Mouse (Mus musculus) erythroblast, embryonic 14.5 days (primary cell): ENCODE data around the gene Psmd3. TPM values are rescaled to one million over a fixed set of nuclear protein-coding genes. Genes with fewer than 3 reads are reported as not detected.
"Not testable (repeated sequence)": the region's sequence is repeated elsewhere in the genome, so short reads cannot be mapped to it uniquely, and the experiment has no call there.

Experiments
- H3K27me3 ChIP-seq: 2 replicates; pipeline ENCODE4 v1.6.1; 2012; ENCODE audit warnings: inconsistent platforms; ENCODE audit not compliant: control insufficient read depth
- H3K36me3 ChIP-seq: 2 replicates; pipeline ENCODE4 v1.6.1; 2012; ENCODE audit warnings: mild to moderate bottlenecking, inconsistent platforms; ENCODE audit not compliant: control insufficient read depth
- H3K4me1 ChIP-seq: 2 replicates; pipeline ENCODE4 v1.6.1; 2012; ENCODE audit warnings: inconsistent platforms; ENCODE audit not compliant: control insufficient read depth
- H3K4me3 ChIP-seq: replicated peaks from 2 replicates; pipeline ENCODE3; 2012; ENCODE audit warnings: moderate library complexity, mild to moderate bottlenecking, inconsistent platforms
- H3K9me3 ChIP-seq: 2 replicates; pipeline ENCODE4 v1.6.1; 2012; ENCODE audit warnings: low read length, inconsistent platforms, mixed read lengths; ENCODE audit not compliant: control insufficient read depth
- GATA1 ChIP-seq: IDR thresholded peaks from 2 replicates; pipeline ENCODE4 v1.6.1; 2012; ENCODE audit warnings: low read length, inconsistent platforms, mixed read lengths
- TAL1 ChIP-seq: IDR thresholded peaks from 3 replicates; pipeline ENCODE4 v1.6.1; 2012; ENCODE audit warnings: low read length, inconsistent platforms, mixed read lengths
- polyA plus RNA-seq: library from polyadenylated mRNA; stranded (reverse); fragments of >175 nt; gene quantifications from 2 replicates; pipeline ENCODE4 v1.2.3, GENCODE M21; 2012

Psmd3 gene
- 15.0 and 17.0 TPM in 2 replicates for polyA plus RNA-seq

- peaks cover 29% of the 10 kb centered on the region for H3K36me3 ChIP-seq
- no peaks in the 10 kb centered on the region for H3K9me3 ChIP-seq
- peaks cover 41% of the 10 kb centered on the region for H3K4me1 ChIP-seq
- peak within 1 kb of the TSS; percentile 100 for H3K4me3 ChIP-seq
- H3K27me3 ChIP-seq: no peaks in the 10 kb centered on the region; the same call in 1 of the 2 replicates
- TF ChIP-seq GATA1 (no peak), TAL1 (no peak)
Measured at GRCm38 (mm10) chr11:98681786-98682745, at the start of gene Psmd3. Gene Psmd3, plus strand, starts transcription at chr11:98682554.

- not testable (repeated sequence) for H3K27me3 ChIP-seq, H3K36me3 ChIP-seq, H3K9me3 ChIP-seq, H3K4me1 ChIP-seq, H3K4me3 ChIP-seq
Measured at GRCm38 (mm10) chr11:98635312-98635970, 46.9 kb upstream of the Psmd3 start.

- H3K36me3 ChIP-seq: no peaks in the 10 kb centered on the region
- no peak overlapping the region for H3K4me3 ChIP-seq
- H3K9me3 ChIP-seq: no peaks in the 10 kb centered on the region; the same call in 1 of the 2 replicates
- peaks cover 4% of the 10 kb centered on the region for H3K27me3 ChIP-seq
- no peak for TF ChIP-seq GATA1
- TF ChIP-seq TAL1: no peak
- H3K4me1 ChIP-seq: no peaks in the 10 kb centered on the region; the same call in 1 of the 2 replicates
Measured at GRCm38 (mm10) chr11:98637501-98637900, 44.9 kb upstream of the Psmd3 start.

- H3K27me3 ChIP-seq: no peaks in the 10 kb centered on the region; the same call in 1 of the 2 replicates
- no peaks in the 10 kb centered on the region for H3K36me3 ChIP-seq
- H3K4me1 ChIP-seq: no peaks in the 10 kb centered on the region; the same call in 1 of the 2 replicates
- no peaks in the 10 kb centered on the region; the same call in 1 of the 2 replicates for H3K9me3 ChIP-seq
- H3K4me3 ChIP-seq: no peak overlapping the region
- TF ChIP-seq TAL1 (no peak), GATA1 (no peak)
Measured at GRCm38 (mm10) chr11:98640091-98640490, 42.3 kb upstream of the Psmd3 start.

- Histone ChIP-seq H3K36me3 (no peaks in the 10 kb centered on the region), H3K27me3 (peaks cover 4% of the 10 kb centered on the region), H3K9me3 (no peaks in the 10 kb centered on the region), H3K4me3 (no peak overlapping the region), H3K4me1 (no peaks in the 10 kb centered on the region)
- TF ChIP-seq TAL1 (no peak), GATA1 (no peak)
Measured at GRCm38 (mm10) chr11:98644757-98645156, 37.6 kb upstream of the Psmd3 start.

GRCm38 (mm10) chr11:98645946-98646345, 36.4 kb upstream of the Psmd3 start:
- Histone ChIP-seq H3K27me3 (peaks cover 9% of the 10 kb centered on the region), H3K4me1 (no peaks in the 10 kb centered on the region), H3K36me3 (no peaks in the 10 kb centered on the region), H3K4me3 (no peak overlapping the region), H3K9me3 (no peaks in the 10 kb centered on the region)
- TF ChIP-seq GATA1 (no peak), TAL1 (no peak)

GRCm38 (mm10) chr11:98646459-98646858, 35.9 kb upstream of the Psmd3 start, which contains the start of gene Gsdma2:
Gene Gsdma2, plus strand, starts transcription at chr11:98646759.
- Histone ChIP-seq H3K9me3 (no peaks in the 10 kb centered on the region), H3K27me3 (peaks cover 9% of the 10 kb centered on the region), H3K4me1 (no peaks in the 10 kb centered on the region), H3K36me3 (no peaks in the 10 kb centered on the region), H3K4me3 (no peak within 1 kb of the TSS)
- TF ChIP-seq TAL1 (no peak), GATA1 (no peak)

GRCm38 (mm10) chr11:98655076-98655475, 27.3 kb upstream of the Psmd3 start:
- not testable (repeated sequence) for H3K4me3 ChIP-seq, H3K9me3 ChIP-seq, H3K4me1 ChIP-seq, H3K27me3 ChIP-seq, H3K36me3 ChIP-seq

GRCm38 (mm10) chr11:98660517-98660916, 21.8 kb upstream of the Psmd3 start:
- Histone ChIP-seq H3K36me3 (no peaks in the 10 kb centered on the region), H3K27me3 (peaks cover 20% of the 10 kb centered on the region), H3K4me3 (no peak overlapping the region), H3K9me3 (no peaks in the 10 kb centered on the region), H3K4me1 (peaks cover 5% of the 10 kb centered on the region; the same call in 1 of the 2 replicates)
- no peak for TF ChIP-seq TAL1
